Mouse (Mus musculus) thymus, adult 2 months (tissue): ENCODE measurements around the gene 1190002N15Rik.

Experiments
- CTCF ChIP-seq: fragments of 200-500 bp; IDR thresholded peaks from 2 replicates; pipeline ENCODE4 v1.5.1; 2012; ENCODE audit warnings: mild to moderate bottlenecking, control low read depth, low read length, moderate library complexity, borderline replicate concordance; ENCODE audit not compliant: control insufficient read depth, poor library complexity, insufficient read depth; ENCODE audit errors: extremely low read depth
- POLR2A ChIP-seq: fragments of 200-500 bp; IDR thresholded peaks from 2 replicates; pipeline ENCODE4 v1.6.1; 2012; ENCODE audit warnings: mild to moderate bottlenecking, low read length, control low read depth, moderate library complexity; ENCODE audit not compliant: control insufficient read depth, poor library complexity, insufficient read depth; ENCODE audit errors: extremely low read depth

GRCm38 (mm10) chr9:94472963-94473582 lies 64.8 kb downstream of the 1190002N15Rik start:
- TF ChIP-seq CTCF (no peak), POLR2A (no peak)
